Mouse (Mus musculus): ENCODE measurements around the gene Oxct1. TPM values are rescaled to one million over a fixed set of nuclear protein-coding genes. Genes with fewer than 3 reads are reported as not detected.

Oxct1 gene
- polyA plus RNA-seq, 1 experiment from 2014 or later: 190 TPM

DNA sequence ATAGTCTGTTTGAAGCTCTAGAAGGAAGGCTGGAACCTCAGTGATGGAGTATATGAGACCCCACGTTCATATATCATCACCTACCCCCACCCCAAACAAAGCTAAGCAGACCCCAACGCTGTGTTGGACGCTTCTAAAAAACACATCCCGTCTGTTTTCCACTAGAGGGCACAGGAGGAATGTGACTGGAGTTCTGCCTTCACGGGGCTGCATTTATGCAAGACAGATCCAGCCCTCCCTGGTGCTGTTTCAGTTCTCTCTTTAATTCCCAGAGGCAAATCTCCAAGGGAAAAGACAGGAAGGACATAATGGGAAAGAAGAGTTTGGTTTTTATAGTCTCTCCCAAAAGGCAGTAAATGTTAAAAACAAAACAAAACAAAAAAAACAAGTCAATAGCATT is 30.4 kb downstream of the Oxct1 start:
- H3K27ac ChIP-seq (ENCODE audit: low read depth, low read length): no peak overlapping the region
- no peaks in the 10 kb centered on the region for H3K4me1 ChIP-seq (ENCODE audit: control insufficient read depth, insufficient read depth, low read length)
- no peak overlapping the region for H3K9ac ChIP-seq (ENCODE audit: low read length)
- H3K27me3 ChIP-seq (ENCODE audit: control insufficient read depth, insufficient read depth, low read length): no peaks in the 10 kb centered on the region
- DNase-seq (ENCODE audit: low spot score, missing footprints) (peak; percentile 85), ATAC-seq (ENCODE audit: low FRiP score) (peak; percentile 70; the same call in 1 of the 2 replicates)
- no peaks in the 10 kb centered on the region for H3K9me3 ChIP-seq (ENCODE audit: control insufficient read depth, low read length)
- no peak overlapping the region for H3K4me3 ChIP-seq (ENCODE audit: low read depth, low read length)
- H3K4me2 ChIP-seq: no peak overlapping the region
- H3K36me3 ChIP-seq (ENCODE audit: control insufficient read depth, insufficient read depth, low read length): peaks cover 4% of the 10 kb centered on the region; the same call in 1 of the 2 replicates
- 24% methylated on average over 5 of the region's 5 CpGs for WGBS

DNA sequence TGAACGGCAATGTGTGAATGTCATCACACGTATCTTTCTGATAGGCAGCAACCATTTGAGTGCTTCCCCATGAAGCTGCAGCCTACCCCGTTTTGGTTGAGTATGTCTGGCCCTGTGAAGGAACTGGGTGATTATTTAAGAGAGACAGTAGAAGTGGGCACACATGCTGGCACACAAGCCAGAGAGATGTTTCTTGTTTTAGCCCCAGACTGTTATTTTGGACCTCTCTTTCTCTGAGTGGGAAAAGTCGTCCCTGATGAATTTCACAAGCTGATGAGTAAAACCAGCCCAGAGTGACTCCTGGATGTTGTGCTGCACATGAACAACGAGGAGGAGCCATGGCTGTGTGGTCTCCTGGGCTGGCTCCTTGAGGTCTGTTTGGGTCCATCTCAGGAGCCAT is 37.4 kb downstream of the Oxct1 start:
- no peak overlapping the region for H3K27ac ChIP-seq (ENCODE audit: low read depth, low read length)
- H3K27me3 ChIP-seq (ENCODE audit: control insufficient read depth, insufficient read depth, low read length): no peaks in the 10 kb centered on the region
- no peak overlapping the region for H3K4me3 ChIP-seq (ENCODE audit: low read depth, low read length)
- no peaks in the 10 kb centered on the region for H3K4me1 ChIP-seq (ENCODE audit: control insufficient read depth, insufficient read depth, low read length)
- H3K9ac ChIP-seq (ENCODE audit: low read length): no peak overlapping the region
- DNase-seq (ENCODE audit: low spot score, missing footprints) (no peak), ATAC-seq (ENCODE audit: low FRiP score) (no peak)
- H3K4me2 ChIP-seq: no peak overlapping the region
- H3K36me3 ChIP-seq (ENCODE audit: control insufficient read depth, insufficient read depth, low read length): no peaks in the 10 kb centered on the region
- 87% methylated on average over 5 of the region's 5 CpGs for WGBS
- no peaks in the 10 kb centered on the region for H3K9me3 ChIP-seq (ENCODE audit: control insufficient read depth, low read length)

- H3K4me1 ChIP-seq (ENCODE audit: control insufficient read depth, insufficient read depth, low read length): no peaks in the 10 kb centered on the region
- H3K4me2 ChIP-seq: no peak overlapping the region
- DNase-seq (ENCODE audit: low spot score, missing footprints) (no peak), ATAC-seq (ENCODE audit: low FRiP score) (no peak)
- no peaks in the 10 kb centered on the region for H3K27me3 ChIP-seq (ENCODE audit: control insufficient read depth, insufficient read depth, low read length)
- H3K9ac ChIP-seq (ENCODE audit: low read length): no peak overlapping the region
- no peaks in the 10 kb centered on the region for H3K9me3 ChIP-seq (ENCODE audit: control insufficient read depth, low read length)
- H3K4me3 ChIP-seq (ENCODE audit: low read depth, low read length): no peak overlapping the region
- no peak overlapping the region for H3K27ac ChIP-seq (ENCODE audit: low read depth, low read length)
- WGBS: 87% methylated on average over 7 of the region's 7 CpGs
- no peaks in the 10 kb centered on the region for H3K36me3 ChIP-seq (ENCODE audit: control insufficient read depth, insufficient read depth, low read length)
These were observed 37.8 kb downstream of the Oxct1 start for GRCm38 (mm10) chr15:4064013-4064412.

DNA sequence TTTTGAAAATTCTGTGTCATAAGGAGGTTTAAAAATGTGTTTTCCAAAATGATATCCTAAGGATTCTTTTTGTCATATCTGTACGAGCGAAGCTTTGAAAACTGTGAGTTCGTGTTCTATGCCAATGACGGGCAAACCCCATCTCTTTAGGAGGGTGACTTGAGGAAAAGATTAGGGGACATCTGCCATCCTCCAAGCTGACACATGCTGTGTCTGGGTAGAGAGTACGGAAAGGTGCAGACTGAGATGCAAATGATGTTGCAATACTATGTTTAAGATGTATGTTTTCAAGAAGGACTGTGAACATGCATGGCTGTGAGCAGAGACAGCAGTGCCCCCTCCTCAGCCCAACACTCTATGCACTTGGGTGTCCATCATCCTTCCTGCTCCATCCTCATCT is 38.5 kb downstream of the Oxct1 start:
- no peaks in the 10 kb centered on the region for H3K4me1 ChIP-seq (ENCODE audit: control insufficient read depth, insufficient read depth, low read length)
- no peak overlapping the region for H3K4me3 ChIP-seq (ENCODE audit: low read depth, low read length)
- WGBS: 90% methylated on average over 5 of the region's 5 CpGs
- H3K27me3 ChIP-seq (ENCODE audit: control insufficient read depth, insufficient read depth, low read length): no peaks in the 10 kb centered on the region
- H3K27ac ChIP-seq (ENCODE audit: low read depth, low read length): no peak overlapping the region
- H3K9me3 ChIP-seq (ENCODE audit: control insufficient read depth, low read length): no peaks in the 10 kb centered on the region
- no peak for DNase-seq (ENCODE audit: low spot score, missing footprints)
- H3K36me3 ChIP-seq (ENCODE audit: control insufficient read depth, insufficient read depth, low read length): no peaks in the 10 kb centered on the region
- H3K4me2 ChIP-seq: no peak overlapping the region
- ATAC-seq (ENCODE audit: low FRiP score): no peak
- H3K9ac ChIP-seq (ENCODE audit: low read length): no peak overlapping the region

- 83% methylated on average over 5 of the region's 5 CpGs for WGBS
- Histone ChIP-seq H3K4me2 (no peak overlapping the region), H3K27ac (ENCODE audit: low read depth, low read length) (no peak overlapping the region), H3K9me3 (ENCODE audit: control insufficient read depth, low read length) (no peaks in the 10 kb centered on the region), H3K9ac (ENCODE audit: low read length) (no peak overlapping the region), H3K36me3 (ENCODE audit: control insufficient read depth, insufficient read depth, low read length) (no peaks in the 10 kb centered on the region), H3K27me3 (ENCODE audit: control insufficient read depth, insufficient read depth, low read length) (no peaks in the 10 kb centered on the region), H3K4me1 (ENCODE audit: control insufficient read depth, insufficient read depth, low read length) (no peaks in the 10 kb centered on the region), H3K4me3 (ENCODE audit: low read depth, low read length) (no peak overlapping the region)
- ATAC-seq (ENCODE audit: low FRiP score): no peak
- no peak for DNase-seq (ENCODE audit: low spot score, missing footprints)
These were observed 41.2 kb downstream of the Oxct1 start for GRCm38 (mm10) chr15:4067273-4067990.

GRCm38 (mm10) chr15:4077978-4078377 is 51.8 kb downstream of the Oxct1 start:
- WGBS: 92% methylated on average over 4 of the region's 4 CpGs
- Histone ChIP-seq H3K9ac (ENCODE audit: low read length) (no peak overlapping the region), H3K4me1 (ENCODE audit: control insufficient read depth, insufficient read depth, low read length) (no peaks in the 10 kb centered on the region), H3K36me3 (ENCODE audit: control insufficient read depth, insufficient read depth, low read length) (peaks cover 2% of the 10 kb centered on the region; the same call in 1 of the 2 replicates), H3K27ac (ENCODE audit: low read depth, low read length) (no peak overlapping the region), H3K4me2 (no peak overlapping the region), H3K27me3 (ENCODE audit: control insufficient read depth, insufficient read depth, low read length) (no peaks in the 10 kb centered on the region), H3K9me3 (ENCODE audit: control insufficient read depth, low read length) (no peaks in the 10 kb centered on the region), H3K4me3 (ENCODE audit: low read depth, low read length) (no peak overlapping the region)
- DNase-seq (ENCODE audit: low spot score, missing footprints): no peak
- no peak for ATAC-seq (ENCODE audit: low FRiP score)

- WGBS: 94% methylated on average over 5 of the region's 5 CpGs
- ATAC-seq (ENCODE audit: low FRiP score) (no peak), DNase-seq (ENCODE audit: low spot score, missing footprints) (no peak)
- no peak overlapping the region for H3K9ac ChIP-seq (ENCODE audit: low read length)
- H3K9me3 ChIP-seq (ENCODE audit: control insufficient read depth, low read length): no peaks in the 10 kb centered on the region
- peaks cover 2% of the 10 kb centered on the region; the same call in 1 of the 2 replicates for H3K36me3 ChIP-seq (ENCODE audit: control insufficient read depth, insufficient read depth, low read length)
- no peak overlapping the region for H3K27ac ChIP-seq (ENCODE audit: low read depth, low read length)
- no peak overlapping the region for H3K4me3 ChIP-seq (ENCODE audit: low read depth, low read length)
- no peaks in the 10 kb centered on the region for H3K27me3 ChIP-seq (ENCODE audit: control insufficient read depth, insufficient read depth, low read length)
- H3K4me2 ChIP-seq: no peak overlapping the region
- no peaks in the 10 kb centered on the region for H3K4me1 ChIP-seq (ENCODE audit: control insufficient read depth, insufficient read depth, low read length)
These were observed 52.6 kb downstream of the Oxct1 start for GRCm38 (mm10) chr15:4078785-4079184.

GRCm38 (mm10) chr15:4079425-4080189 is 53.4 kb downstream of the Oxct1 start:
- no peaks in the 10 kb centered on the region for H3K27me3 ChIP-seq (ENCODE audit: control insufficient read depth, insufficient read depth, low read length)
- no peak overlapping the region for H3K4me3 ChIP-seq (ENCODE audit: low read depth, low read length)
- H3K9ac ChIP-seq (ENCODE audit: low read length): no peak overlapping the region
- no peak for ATAC-seq (ENCODE audit: low FRiP score)
- H3K36me3 ChIP-seq (ENCODE audit: control insufficient read depth, insufficient read depth, low read length): peaks cover 2% of the 10 kb centered on the region; the same call in 1 of the 2 replicates
- 94% methylated on average over 13 of the region's 13 CpGs for WGBS
- DNase-seq (ENCODE audit: low spot score, missing footprints): no peak
- no peak overlapping the region for H3K27ac ChIP-seq (ENCODE audit: low read depth, low read length)
- H3K9me3 ChIP-seq (ENCODE audit: control insufficient read depth, low read length): no peaks in the 10 kb centered on the region
- no peaks in the 10 kb centered on the region for H3K4me1 ChIP-seq (ENCODE audit: control insufficient read depth, insufficient read depth, low read length)
- no peak overlapping the region for H3K4me2 ChIP-seq

DNA sequence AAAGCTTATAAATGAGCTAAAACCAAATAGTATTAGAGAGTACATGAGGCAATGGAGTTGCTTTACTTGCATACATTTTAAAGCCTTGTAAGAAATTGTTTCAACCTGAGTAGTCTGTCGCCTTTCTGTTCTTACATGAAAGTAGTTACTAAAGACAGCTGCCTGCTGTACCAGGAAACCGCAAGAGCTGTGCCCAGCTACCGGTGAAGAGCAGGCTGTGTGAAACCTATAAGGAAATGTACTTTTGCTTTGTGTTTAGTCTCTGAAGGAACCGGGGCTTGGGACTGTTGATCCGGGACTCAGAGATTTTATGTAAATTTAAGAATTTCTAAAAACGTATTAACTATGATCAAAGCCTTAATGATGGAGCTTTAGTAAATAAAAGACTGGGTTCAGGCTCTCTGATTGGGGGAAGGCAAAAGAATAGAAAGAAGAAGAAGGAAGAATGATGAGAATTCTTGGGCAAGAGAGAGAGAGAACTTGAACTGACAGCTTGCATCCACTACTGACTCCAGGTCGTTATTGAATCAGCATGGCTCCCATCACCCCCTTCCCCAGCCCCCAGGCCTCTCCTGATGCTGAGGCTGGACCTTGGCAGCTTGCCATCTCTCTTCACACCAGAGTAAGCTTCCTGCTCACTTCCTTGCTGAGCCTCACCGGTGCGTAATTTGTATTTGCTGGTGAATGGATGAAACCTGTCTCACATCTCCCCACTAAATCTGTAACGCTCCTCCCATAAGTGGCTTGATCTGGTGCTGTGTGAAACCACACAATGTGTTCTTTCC is 59.6 kb downstream of the Oxct1 start:
- WGBS: 87% methylated on average over 10 of the region's 10 CpGs
- H3K4me1 ChIP-seq (ENCODE audit: control insufficient read depth, insufficient read depth, low read length): no peaks in the 10 kb centered on the region
- no peak for ATAC-seq (ENCODE audit: low FRiP score)
- no peak overlapping the region for H3K9ac ChIP-seq (ENCODE audit: low read length)
- H3K36me3 ChIP-seq (ENCODE audit: control insufficient read depth, insufficient read depth, low read length): no peaks in the 10 kb centered on the region
- H3K4me3 ChIP-seq (ENCODE audit: low read depth, low read length): no peak overlapping the region
- no peak for DNase-seq (ENCODE audit: low spot score, missing footprints)
- H3K4me2 ChIP-seq: no peak overlapping the region
- no peaks in the 10 kb centered on the region for H3K27me3 ChIP-seq (ENCODE audit: control insufficient read depth, insufficient read depth, low read length)
- no peaks in the 10 kb centered on the region for H3K9me3 ChIP-seq (ENCODE audit: control insufficient read depth, low read length)
- no peak overlapping the region for H3K27ac ChIP-seq (ENCODE audit: low read depth, low read length)
